Mouse (Mus musculus) bone marrow macrophage, adult 2 months (primary cell): ENCODE data around the gene Barhl2.

ENCODE experiments used
- CTCF ChIP-seq: IDR thresholded peaks from 2 replicates; pipeline ENCODE4 v1.5.1; 2012; ENCODE audit warnings: low read depth, mild to moderate bottlenecking, low read length, moderate library complexity
- POLR2A ChIP-seq: IDR thresholded peaks from 2 replicates; pipeline ENCODE4 v1.6.1; 2012; ENCODE audit warnings: mild to moderate bottlenecking, low read depth, low read length, borderline replicate concordance

DNA sequence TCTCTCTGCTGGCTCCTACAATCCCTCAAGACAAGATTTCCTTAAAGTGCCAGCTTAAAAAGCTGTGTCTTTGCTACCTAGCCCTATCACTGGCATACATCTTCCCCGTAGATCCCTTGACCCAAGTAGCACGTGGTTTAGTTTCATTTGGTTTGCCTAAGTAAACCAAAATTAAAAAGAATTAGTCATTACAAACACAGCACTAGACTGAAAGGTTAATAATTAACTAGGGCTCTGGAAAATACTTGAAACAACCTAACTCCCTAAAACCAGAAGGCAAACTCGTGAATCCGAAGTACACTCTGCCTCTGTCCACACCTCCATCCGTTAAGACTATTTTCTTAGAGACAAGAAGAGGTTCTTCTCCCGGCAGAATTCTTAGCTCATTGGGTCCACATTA lies 41.4 kb downstream of the Barhl2 start:
- TF ChIP-seq CTCF (no peak), POLR2A (no peak)
